Mouse (Mus musculus) C2C12 (cell line): ENCODE data around the gene Bcas3.

Source experiments
- CTCF ChIP-seq: IDR thresholded peaks from one replicate; pipeline ENCODE4 v1.5.1; 2011; ENCODE audit not compliant: control insufficient read depth, insufficient read depth, insufficient read length
- MAX ChIP-seq: IDR thresholded peaks from one replicate; pipeline ENCODE4 v1.6.1; 2011; ENCODE audit warnings: mild to moderate bottlenecking, control low read depth
- MYOD1 ChIP-seq: IDR thresholded peaks from one replicate; pipeline ENCODE4 v1.6.1; 2011; ENCODE audit warnings: low read depth; ENCODE audit not compliant: control insufficient read depth, insufficient read length
- MYOG ChIP-seq: IDR thresholded peaks from one replicate; pipeline ENCODE4 v1.6.1; 2011; ENCODE audit not compliant: control insufficient read depth, insufficient read length; ENCODE audit errors: extremely low read depth
- USF1 ChIP-seq: IDR thresholded peaks from one replicate; pipeline ENCODE4 v1.6.1; 2011; ENCODE audit warnings: low read depth, mild to moderate bottlenecking, control low read depth, moderate library complexity

DNA sequence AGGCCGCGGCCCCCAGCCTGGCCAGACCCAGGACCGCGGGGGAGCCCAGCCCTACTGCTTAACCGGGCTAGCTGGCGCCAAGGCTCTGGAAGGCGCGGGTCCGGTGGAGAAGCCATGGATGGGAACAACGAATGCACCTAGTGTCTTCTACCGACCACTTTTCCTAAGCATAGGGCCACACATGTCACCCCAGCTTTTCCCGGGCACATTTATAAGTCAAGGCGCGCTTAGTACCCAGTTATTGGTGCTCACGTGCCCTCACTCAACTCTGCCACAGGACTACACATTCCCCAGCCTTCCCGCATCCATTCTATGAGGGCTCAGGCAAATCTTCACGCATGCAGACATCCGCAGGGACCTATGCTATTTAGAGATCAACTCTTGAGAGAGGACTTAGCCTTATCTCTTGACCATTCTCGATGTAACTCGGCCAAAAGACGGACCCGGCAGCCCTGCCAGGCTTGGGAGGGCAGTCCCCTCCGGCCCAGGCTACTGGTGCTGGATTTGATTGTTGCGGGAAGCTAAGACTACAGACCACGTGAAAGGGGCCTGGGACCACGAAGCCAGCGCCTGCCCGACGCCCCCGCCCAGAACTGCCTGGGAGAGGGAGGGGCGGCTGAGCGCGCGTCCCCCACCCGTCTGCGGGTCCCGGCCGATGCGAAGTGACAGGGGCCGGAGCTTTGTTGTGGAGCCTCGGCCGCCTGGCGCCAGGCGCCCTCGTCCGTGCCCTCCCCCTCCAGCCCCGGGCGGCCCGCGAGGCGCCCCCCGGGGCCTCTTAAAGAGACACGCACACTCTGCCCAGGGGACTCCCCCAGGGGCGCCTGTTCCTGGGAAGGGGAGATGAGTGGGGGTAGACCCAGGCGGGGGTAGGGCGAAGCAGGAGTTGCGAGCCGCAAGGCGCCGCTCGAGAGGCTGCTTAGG lies 476.8 kb downstream of the Bcas3 start:
- TF ChIP-seq CTCF (no peak), MYOG (no peak), MAX (no peak), USF1 (no peak), MYOD1 (no peak)
